Mouse (Mus musculus) heart, adult 9 months (tissue): Measurements from ENCODE around the gene Mapk6.

ENCODE experiments used
- DNase-seq, 2 experiments: peaks; one replicate each; pipeline ENCODE4 v3.0.0; 2022; ENCODE audit warnings: low spot score in 2 of 2

Mapk6 gene

GRCm38 (mm10) chr9:75424358-75425150 is 14.7 kb upstream of the Mapk6 start:
- DNase-seq = no peak

GRCm38 (mm10) chr9:75423683-75424082 is 13.9 kb upstream of the Mapk6 start:
- peak in 1 of 2 experiments; percentile 62 for DNase-seq

- no peak for DNase-seq
Measured at GRCm38 (mm10) chr9:75422251-75422691, 12.5 kb upstream of the Mapk6 start.

- DNase-seq = no peak
Measured at GRCm38 (mm10) chr9:75414204-75414603, 4.4 kb upstream of the Mapk6 start.

GRCm38 (mm10) chr9:75413206-75413605 is 3.4 kb upstream of the Mapk6 start:
- no peak for DNase-seq

GRCm38 (mm10) chr9:75411584-75411983 is 1.8 kb upstream of the Mapk6 start:
- no peak for DNase-seq

GRCm38 (mm10) chr9:75410868-75411487 is 1.2 kb upstream of the Mapk6 start:
- DNase-seq = no peak

- peak; percentile 80 to 81 for DNase-seq
Measured at GRCm38 (mm10) chr9:75409031-75409851, 564 bp downstream of the Mapk6 start.

- no peak for DNase-seq
Measured at GRCm38 (mm10) chr9:75408204-75408826, 1.5 kb downstream of the Mapk6 start.

GRCm38 (mm10) chr9:75407803-75408202 is 2.0 kb downstream of the Mapk6 start:
- DNase-seq = peak; percentile 50 to 53

GRCm38 (mm10) chr9:75406121-75406520 is 3.7 kb downstream of the Mapk6 start:
- no peak for DNase-seq

- no peak for DNase-seq
Measured at GRCm38 (mm10) chr9:75403520-75403919, 6.3 kb downstream of the Mapk6 start.

GRCm38 (mm10) chr9:75401593-75402504 is 8.0 kb downstream of the Mapk6 start:
- no peak for DNase-seq

GRCm38 (mm10) chr9:75400639-75401038 is 9.2 kb downstream of the Mapk6 start:
- no peak for DNase-seq

GRCm38 (mm10) chr9:75399069-75399468 is 10.7 kb downstream of the Mapk6 start:
- no peak for DNase-seq

GRCm38 (mm10) chr9:75395971-75396370 is 13.8 kb downstream of the Mapk6 start:
- no peak for DNase-seq

GRCm38 (mm10) chr9:75393251-75393650 is 16.6 kb downstream of the Mapk6 start:
- no peak for DNase-seq

- no peak for DNase-seq
Measured at GRCm38 (mm10) chr9:75385218-75385974, 24.4 kb downstream of the Mapk6 start.

GRCm38 (mm10) chr9:75384337-75384962 is 25.4 kb downstream of the Mapk6 start:
- DNase-seq = no peak

GRCm38 (mm10) chr9:75383785-75384184 is 26.0 kb downstream of the Mapk6 start:
- no peak for DNase-seq
